Mouse (Mus musculus) midbrain, embryonic 10.5 days (tissue): Measurements from ENCODE around the gene Cnn1. TPM values are rescaled to one million over a fixed set of nuclear protein-coding genes. Genes with fewer than 3 reads are reported as not detected.
"Not testable (repeated sequence)": the region's sequence is repeated elsewhere in the genome, so short reads cannot be mapped to it uniquely, and the experiment has no call there.

Source experiments
- DNase-seq: peaks from one replicate; pipeline ENCODE4 v3.0.0-alpha.2; 2017; ENCODE audit warnings: low spot score
- H3K27ac ChIP-seq: fragments of 300-500 bp; sonication (generic); replicated peaks from 2 replicates; pipeline ENCODE4 v1.5.1; 2016; ENCODE audit warnings: mild to moderate bottlenecking
- H3K27me3 ChIP-seq: fragments of 300-500 bp; sonication (generic); 2 replicates; pipeline ENCODE4 v1.6.1; 2016; ENCODE audit warnings: low read depth, mild to moderate bottlenecking; ENCODE audit not compliant: poor library complexity, severe bottlenecking
- H3K36me3 ChIP-seq: fragments of 300-500 bp; sonication (generic); 2 replicates; pipeline ENCODE4 v1.6.1; 2016; ENCODE audit warnings: mild to moderate bottlenecking, moderate library complexity
- H3K4me1 ChIP-seq: fragments of 300-500 bp; sonication (generic); 2 replicates; pipeline ENCODE4 v1.6.1; 2016
- H3K4me3 ChIP-seq: fragments of 300-500 bp; sonication (generic); 2 replicates; pipeline ENCODE4 v1.5.1; 2016; ENCODE audit warnings: mild to moderate bottlenecking, moderate library complexity
- H3K9me3 ChIP-seq: fragments of 300-500 bp; sonication (generic); replicated peaks from 2 replicates; pipeline ENCODE4 v1.6.1; 2016; ENCODE audit warnings: mild to moderate bottlenecking
- WGBS: fragments of 180-500 bp; shearing (Covaris S2); methylation state at CpG from one replicate; pipeline ENCODE4 v1.1.7; 2016; 5-methylcytosine and 5-hydroxymethylcytosine counted together
- polyA plus RNA-seq: library from polyadenylated mRNA; unstranded; fragments of >200 nt; fragmentation: Nextera tagmentation; extraction: Ambion mirVana; gene quantifications from 2 replicates; pipeline ENCODE4 v1.2.1, GENCODE M21; 2016

Cnn1 gene
- polyA plus RNA-seq, 1 experiment from 2014 or later, result 1.0 TPM

- Histone ChIP-seq H3K4me1 (peaks cover 13% of the 10 kb centered on the region), H3K4me3 (no peak overlapping the region), H3K9me3 (no peaks in the 10 kb centered on the region), H3K27me3 (peaks cover 41% of the 10 kb centered on the region), H3K27ac (no peak overlapping the region), H3K36me3 (peaks cover 71% of the 10 kb centered on the region)
- WGBS, result 92% methylated on average over 9 of the region's 9 CpGs
- no peak for DNase-seq
These were observed 41.0 kb upstream of the Cnn1 start for GRCm38 (mm10) chr9:22058011-22058424.

GRCm38 (mm10) chr9:22061339-22061738, 37.7 kb upstream of the Cnn1 start:
- H3K4me3 ChIP-seq, result no peak overlapping the region
- H3K9me3 ChIP-seq, result no peaks in the 10 kb centered on the region; the same call in 1 of the 2 replicates
- H3K4me1 ChIP-seq, result no peaks in the 10 kb centered on the region
- 85% methylated on average over 2 of the region's 2 CpGs for WGBS
- H3K27me3 ChIP-seq, result peaks cover 9% of the 10 kb centered on the region; the same call in 1 of the 2 replicates
- peaks cover 99% of the 10 kb centered on the region for H3K36me3 ChIP-seq
- H3K27ac ChIP-seq, result no peak overlapping the region
- DNase-seq, result no peak

- no peak overlapping the region for H3K27ac ChIP-seq
- no peak overlapping the region for H3K4me3 ChIP-seq
- H3K36me3 ChIP-seq, result peaks cover 96% of the 10 kb centered on the region
- H3K9me3 ChIP-seq, result no peaks in the 10 kb centered on the region; the same call in 1 of the 2 replicates
- H3K4me1 ChIP-seq, result no peaks in the 10 kb centered on the region
- no peaks in the 10 kb centered on the region for H3K27me3 ChIP-seq
- DNase-seq, result no peak
- WGBS, result 91% methylated on average over 3 of the region's 3 CpGs
These were observed 34.7 kb upstream of the Cnn1 start for GRCm38 (mm10) chr9:22064341-22064740.

GRCm38 (mm10) chr9:22065642-22066041, 33.4 kb upstream of the Cnn1 start:
- Histone ChIP-seq H3K27ac (no peak overlapping the region), H3K4me1 (peaks cover 11% of the 10 kb centered on the region), H3K9me3 (no peaks in the 10 kb centered on the region; the same call in 1 of the 2 replicates), H3K4me3 (no peak overlapping the region), H3K36me3 (peaks cover 84% of the 10 kb centered on the region), H3K27me3 (no peaks in the 10 kb centered on the region)
- WGBS, result 96% methylated on average over 11 of the region's 11 CpGs
- no peak for DNase-seq

GRCm38 (mm10) chr9:22066433-22066832, 32.6 kb upstream of the Cnn1 start:
- H3K27me3 ChIP-seq, result no peaks in the 10 kb centered on the region
- H3K27ac ChIP-seq, result no peak overlapping the region
- no peak overlapping the region for H3K4me3 ChIP-seq
- 79% methylated on average over 3 of the region's 3 CpGs for WGBS
- peak; percentile 41 for DNase-seq
- no peaks in the 10 kb centered on the region; the same call in 1 of the 2 replicates for H3K9me3 ChIP-seq
- peaks cover 17% of the 10 kb centered on the region for H3K4me1 ChIP-seq
- H3K36me3 ChIP-seq, result peaks cover 76% of the 10 kb centered on the region

- Histone ChIP-seq H3K27me3 (no peaks in the 10 kb centered on the region), H3K36me3 (peaks cover 69% of the 10 kb centered on the region), H3K9me3 (no peaks in the 10 kb centered on the region; the same call in 1 of the 2 replicates), H3K4me1 (peaks cover 20% of the 10 kb centered on the region), H3K4me3 (no peak overlapping the region), H3K27ac (no peak overlapping the region)
- no peak for DNase-seq
- 91% methylated on average over 5 of the region's 5 CpGs for WGBS
These were observed 31.8 kb upstream of the Cnn1 start for GRCm38 (mm10) chr9:22067195-22067594.

GRCm38 (mm10) chr9:22069881-22070553, 29.0 kb upstream of the Cnn1 start:
- Histone ChIP-seq H3K27me3 (no peaks in the 10 kb centered on the region), H3K4me3 (peak overlapping the region; percentile 83), H3K9me3 (no peaks in the 10 kb centered on the region; the same call in 1 of the 2 replicates), H3K4me1 (peaks cover 20% of the 10 kb centered on the region), H3K36me3 (peaks cover 68% of the 10 kb centered on the region), H3K27ac (peak overlapping the region; percentile 99)
- DNase-seq, result no peak
- 74% methylated on average over 4 of the region's 4 CpGs for WGBS

GRCm38 (mm10) chr9:22070791-22071573, 28.0 kb upstream of the Cnn1 start, which contains the start of the genes Gm49318 and Zfp653:
Gm49318 (minus strand) TSS chr9:22071259.
Zfp653 (minus strand) TSS chr9:22071376.
- peak within 1 kb of the TSS; percentile 99 for H3K27ac ChIP-seq
- under 1% methylated on average over 87 of the region's 87 CpGs for WGBS
- H3K4me3 ChIP-seq, result peak within 1 kb of the TSS; percentile 83
- no peaks in the 10 kb centered on the region for H3K27me3 ChIP-seq
- peaks cover 20% of the 10 kb centered on the region for H3K4me1 ChIP-seq
- no peaks in the 10 kb centered on the region for H3K9me3 ChIP-seq
- peaks cover 62% of the 10 kb centered on the region for H3K36me3 ChIP-seq
- DNase-seq, result peak; percentile 96

GRCm38 (mm10) chr9:22072276-22072675, 26.7 kb upstream of the Cnn1 start:
- H3K36me3 ChIP-seq, result peaks cover 60% of the 10 kb centered on the region
- WGBS, result 92% methylated on average over 4 of the region's 4 CpGs

GRCm38 (mm10) chr9:22075778-22076177, 23.2 kb upstream of the Cnn1 start:
- not testable (repeated sequence) for H3K4me1 ChIP-seq, H3K27me3 ChIP-seq, H3K4me3 ChIP-seq, DNase-seq, H3K9me3 ChIP-seq, H3K27ac ChIP-seq
- 78% methylated on average over 5 of the region's 5 CpGs for WGBS
- peaks cover 58% of the 10 kb centered on the region for H3K36me3 ChIP-seq

More at GRCm38 (mm10) chr9:22072276-22072675, 26.7 kb upstream of the Cnn1 start:
- H3K27ac ChIP-seq, result no peak overlapping the region
- H3K4me3 ChIP-seq, result no peak overlapping the region
- H3K9me3 ChIP-seq, result no peaks in the 10 kb centered on the region
- peaks cover 20% of the 10 kb centered on the region for H3K4me1 ChIP-seq
- no peak for DNase-seq
- no peaks in the 10 kb centered on the region for H3K27me3 ChIP-seq

- 94% methylated on average over 23 of the region's 23 CpGs for WGBS
- Histone ChIP-seq H3K4me3 (no peak overlapping the region), H3K4me1 (peaks cover 5% of the 10 kb centered on the region; the same call in 1 of the 2 replicates), H3K27me3 (no peaks in the 10 kb centered on the region), H3K27ac (no peak overlapping the region), H3K9me3 (no peaks in the 10 kb centered on the region), H3K36me3 (peaks cover 58% of the 10 kb centered on the region)
- no peak for DNase-seq
These were observed 22.8 kb upstream of the Cnn1 start for GRCm38 (mm10) chr9:22076223-22076622.

- Histone ChIP-seq H3K27ac (peak overlapping the region; percentile 81), H3K4me1 (peaks cover 15% of the 10 kb centered on the region), H3K36me3 (peaks cover 14% of the 10 kb centered on the region), H3K4me3 (peak overlapping the region; percentile 76), H3K27me3 (no peaks in the 10 kb centered on the region), H3K9me3 (no peaks in the 10 kb centered on the region)
- no peak for DNase-seq
- 42% methylated on average over 4 of the region's 4 CpGs for WGBS
These were observed 14.4 kb upstream of the Cnn1 start for GRCm38 (mm10) chr9:22084667-22085021.
